Mouse (Mus musculus): ENCODE results near the gene Rpa1.
"Not testable (repeated sequence)": the region's sequence is repeated elsewhere in the genome, so short reads cannot be mapped to it uniquely, and the experiment has no call there.

The Rpa1 gene

DNA sequence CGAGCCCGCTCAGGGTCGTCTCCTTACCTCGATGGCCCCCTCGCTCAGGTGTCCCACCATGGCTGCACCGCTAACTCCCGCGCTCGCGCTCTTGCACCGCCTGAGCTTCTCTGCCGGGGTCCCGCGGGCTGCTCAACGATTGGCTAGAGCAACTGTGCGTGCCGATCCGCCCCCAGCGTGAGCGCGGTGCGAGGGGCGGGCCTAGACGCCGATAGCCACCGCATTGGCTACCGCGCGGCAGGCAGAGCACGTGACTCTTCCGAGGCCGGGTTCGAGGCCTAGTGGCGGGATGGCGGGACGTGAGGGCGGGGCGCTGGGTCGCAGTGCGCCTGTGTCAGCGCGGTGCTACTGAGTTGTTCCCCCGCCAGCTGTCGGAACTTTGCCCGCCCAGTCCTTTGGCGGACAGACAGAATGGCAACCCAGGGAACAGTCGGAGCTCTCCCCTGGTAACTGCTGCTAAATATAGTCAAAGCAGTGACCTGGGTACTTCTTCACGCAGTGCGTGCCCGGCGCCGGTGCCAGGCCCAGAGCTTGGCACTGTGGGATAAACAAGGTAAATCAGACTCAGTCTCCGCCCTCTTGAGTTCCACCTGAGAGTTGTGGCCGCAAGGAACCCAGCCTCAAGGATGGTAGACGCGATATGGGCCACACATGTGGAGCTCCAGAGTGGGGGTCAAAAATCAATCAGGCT is at the start of gene Rpa1, which contains the start of gene Smyd4:
Gene Rpa1, minus strand, starts transcription at position 126 of the 691 bp plus-strand sequence.
Gene Smyd4, plus strand, starts transcription at position 235 of the 691 bp plus-strand sequence.
- DNase-seq (ENCODE audit: low spot score), result peak; percentile 92

DNA sequence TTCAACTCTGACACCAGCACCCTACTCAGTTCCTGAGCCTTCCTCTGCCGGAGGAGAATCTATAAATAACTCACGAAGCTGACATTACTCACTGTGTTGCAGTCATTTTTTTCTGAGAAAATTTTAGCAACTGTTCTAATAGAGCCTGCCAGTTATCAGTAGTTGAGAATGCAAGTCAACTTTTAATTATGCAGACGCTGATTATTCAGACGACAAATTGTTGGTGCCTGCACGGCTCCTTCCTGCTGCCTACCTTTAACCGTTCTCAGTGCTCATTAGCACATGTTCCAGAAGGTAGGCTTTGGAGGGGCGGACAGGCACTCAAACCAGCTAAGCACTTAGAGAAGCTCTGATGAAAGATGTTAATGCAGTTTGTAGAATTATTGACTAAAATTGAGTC is 49.3 kb upstream of the Rpa1 start:
- no peak for DNase-seq (ENCODE audit: low spot score)

DNA sequence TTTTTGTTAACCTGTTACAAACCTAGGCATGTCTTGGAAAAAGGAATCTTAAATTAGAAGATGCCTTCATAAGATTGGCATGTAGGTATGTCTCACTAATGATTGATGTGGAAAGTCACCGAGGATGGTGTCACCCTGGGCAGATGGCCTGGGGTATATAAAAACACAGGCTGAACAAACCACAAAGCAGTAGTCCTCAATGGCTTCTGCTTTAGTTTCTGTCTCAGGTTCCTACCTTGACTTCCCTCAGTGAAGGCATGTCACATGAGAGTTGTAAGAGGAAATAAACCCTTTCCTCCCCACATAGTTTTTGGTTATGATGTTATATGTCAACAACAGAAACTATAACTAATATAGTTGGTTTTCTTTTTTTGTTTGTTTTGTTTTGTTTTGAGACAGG is 47.5 kb upstream of the Rpa1 start:
- no peak for DNase-seq (ENCODE audit: low spot score)

DNA sequence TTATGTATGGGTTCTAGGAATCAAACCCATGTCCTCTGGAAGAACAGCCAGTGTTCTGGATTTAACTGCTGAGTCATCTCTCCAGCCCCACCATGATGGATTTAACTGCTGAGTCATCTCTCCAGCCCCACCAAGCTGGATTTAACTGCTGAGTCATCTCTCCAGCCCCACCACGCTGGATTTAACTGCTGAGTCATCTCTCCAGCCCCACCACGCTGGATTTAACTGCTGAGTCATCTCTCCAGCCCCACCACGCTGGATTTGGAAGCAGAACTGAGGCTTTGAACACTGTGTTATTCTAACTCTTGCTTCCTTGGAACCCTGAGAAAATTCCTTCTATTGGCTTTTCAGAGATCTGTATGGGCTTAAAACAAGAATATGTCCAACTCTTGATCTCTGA is 35.4 kb upstream of the Rpa1 start:
- DNase-seq (ENCODE audit: low spot score), result not testable (repeated sequence)

- not testable (repeated sequence) for DNase-seq (ENCODE audit: low spot score)
Observed at GRCm38 (mm10) chr11:75378786-75379185, 30.7 kb upstream of the Rpa1 start.

DNA sequence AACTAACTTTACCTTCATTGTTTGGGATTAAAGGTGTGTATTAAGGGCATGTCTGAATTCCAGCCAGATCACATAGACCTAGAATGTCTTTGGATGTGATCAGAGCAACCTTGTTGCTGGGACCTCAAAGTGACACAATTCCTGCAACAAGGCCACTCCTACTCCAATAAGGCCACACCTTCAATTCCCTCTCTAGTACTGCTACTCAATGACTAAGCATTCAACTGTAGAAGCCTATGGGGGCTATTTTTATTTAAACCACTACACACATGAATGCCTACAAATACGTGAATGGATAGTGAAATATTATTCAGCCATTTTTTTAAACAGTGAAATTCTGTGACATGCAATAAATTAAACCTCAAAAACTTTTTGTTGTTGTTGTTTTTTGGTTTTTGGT is 29.0 kb upstream of the Rpa1 start:
- DNase-seq (ENCODE audit: low spot score), result no peak

- no peak for DNase-seq (ENCODE audit: low spot score)
Observed at GRCm38 (mm10) chr11:75355475-75355874, 7.4 kb upstream of the Rpa1 start.

- no peak for DNase-seq (ENCODE audit: low spot score)
Observed at GRCm38 (mm10) chr11:75351225-75351624, 3.1 kb upstream of the Rpa1 start.

DNA sequence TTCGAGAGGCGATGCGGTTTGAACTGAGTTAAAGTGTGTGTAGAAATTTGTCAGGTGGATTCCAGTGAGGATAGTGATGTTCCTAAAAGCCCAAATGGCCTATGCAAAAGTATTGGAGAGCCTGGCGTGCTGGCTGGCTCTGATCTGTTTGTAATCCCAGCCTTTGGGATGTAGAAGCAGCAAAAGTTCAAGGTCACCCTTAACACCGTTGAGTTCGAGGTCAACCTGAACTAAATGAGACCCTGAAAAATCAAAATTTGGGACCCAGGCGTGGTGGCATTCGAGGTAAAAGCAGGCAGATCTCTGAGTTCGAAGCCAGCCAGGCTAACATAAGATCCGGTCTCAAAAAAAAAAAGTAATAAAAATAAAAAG is 752 bp upstream of the Rpa1 start:
- DNase-seq (ENCODE audit: low spot score), result no peak

DNA sequence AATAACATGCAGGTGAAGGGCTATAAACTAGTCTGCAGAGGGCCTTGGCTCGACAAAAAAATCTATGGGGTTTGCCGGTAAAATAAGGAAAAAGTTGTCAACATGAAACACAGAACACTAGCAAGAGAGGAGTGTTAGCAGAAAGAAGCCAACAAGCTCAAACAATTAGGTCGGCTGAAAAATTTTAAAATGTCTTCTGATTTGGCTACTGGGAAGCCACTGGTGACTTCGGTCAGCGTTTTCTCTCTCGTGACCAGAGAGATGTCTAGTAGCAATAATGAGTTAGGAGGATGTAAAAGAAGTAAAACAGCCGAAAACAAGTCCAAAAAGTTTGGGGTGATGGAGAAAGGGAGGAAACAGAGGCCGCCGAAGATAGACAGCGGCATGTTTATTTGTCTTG is 528 bp downstream of the Rpa1 start:
- DNase-seq (ENCODE audit: low spot score), result no peak

GRCm38 (mm10) chr11:75347188-75347585 is 937 bp downstream of the Rpa1 start:
- DNase-seq (ENCODE audit: low spot score), result no peak

GRCm38 (mm10) chr11:75346556-75347187 is 1.5 kb downstream of the Rpa1 start:
- no peak for DNase-seq (ENCODE audit: low spot score)

DNA sequence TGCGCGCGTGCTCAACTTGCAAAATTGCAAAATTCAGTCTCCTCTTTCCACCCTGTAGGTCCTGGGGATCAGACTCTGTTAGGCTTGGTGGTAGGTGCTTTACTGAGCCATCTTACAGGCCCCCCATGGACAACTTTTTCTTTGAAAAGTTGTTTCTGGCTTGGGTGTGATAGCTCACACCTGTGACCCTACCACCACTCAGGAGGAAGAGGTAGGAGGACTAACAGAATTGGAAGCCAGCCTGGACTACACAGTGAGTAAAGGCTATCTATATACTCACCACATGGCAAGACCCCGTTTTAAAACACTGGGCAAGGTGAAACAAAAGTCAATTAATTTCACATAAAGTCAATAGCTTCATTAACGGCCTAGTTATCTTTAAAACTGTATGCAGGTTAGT is 3.4 kb downstream of the Rpa1 start:
- DNase-seq (ENCODE audit: low spot score), result no peak

GRCm38 (mm10) chr11:75344163-75344562 is 4.0 kb downstream of the Rpa1 start:
- no peak for DNase-seq (ENCODE audit: low spot score)

DNA sequence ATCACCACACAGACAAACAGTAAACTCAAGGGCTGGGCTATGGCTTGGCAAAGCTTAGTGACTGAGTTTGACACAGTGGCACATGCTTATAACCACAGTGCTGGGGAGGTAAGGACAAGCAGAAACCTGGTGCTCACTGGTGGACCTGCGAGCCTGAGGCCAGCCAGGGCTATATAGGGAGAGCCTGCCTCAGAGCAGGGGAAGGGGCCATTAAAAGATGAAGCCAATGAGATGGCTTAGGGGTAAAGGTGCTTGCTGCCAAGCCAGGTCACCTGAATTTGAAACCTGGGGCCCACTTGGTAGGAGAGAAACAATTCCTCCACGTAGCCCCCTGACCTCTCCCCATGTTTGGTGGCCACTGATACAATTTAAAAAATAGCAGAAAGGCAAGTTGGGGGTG is 5.0 kb downstream of the Rpa1 start:
- no peak for DNase-seq (ENCODE audit: low spot score)

GRCm38 (mm10) chr11:75340698-75341345 is 7.3 kb downstream of the Rpa1 start:
- DNase-seq (ENCODE audit: low spot score), result no peak

- no peak for DNase-seq (ENCODE audit: low spot score)
Observed at GRCm38 (mm10) chr11:75340076-75340475, 8.0 kb downstream of the Rpa1 start.

- DNase-seq (ENCODE audit: low spot score), result no peak
Observed at GRCm38 (mm10) chr11:75337246-75337645, 10.9 kb downstream of the Rpa1 start.

DNA sequence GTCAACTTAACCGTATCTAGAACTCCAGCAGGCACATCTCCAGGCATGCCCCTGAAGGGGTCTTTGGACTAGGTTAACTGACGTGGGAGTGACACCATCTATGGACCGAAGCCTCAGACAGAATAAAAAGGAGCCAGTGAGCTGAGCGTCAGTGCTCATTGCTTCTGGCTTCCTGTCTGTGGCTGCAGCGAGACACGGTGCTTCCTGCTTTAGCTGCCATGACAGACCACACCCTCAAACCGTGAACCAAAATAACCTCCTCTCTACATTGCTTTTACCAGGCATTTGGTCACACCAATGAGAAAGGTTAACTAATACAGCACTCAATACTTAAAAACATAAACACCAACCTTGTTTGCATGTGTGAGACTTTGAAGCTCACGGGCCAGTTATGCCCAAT is 11.4 kb downstream of the Rpa1 start:
- no peak for DNase-seq (ENCODE audit: low spot score)

GRCm38 (mm10) chr11:75325969-75326311 is 22.2 kb downstream of the Rpa1 start:
- no peak for DNase-seq (ENCODE audit: low spot score)

DNA sequence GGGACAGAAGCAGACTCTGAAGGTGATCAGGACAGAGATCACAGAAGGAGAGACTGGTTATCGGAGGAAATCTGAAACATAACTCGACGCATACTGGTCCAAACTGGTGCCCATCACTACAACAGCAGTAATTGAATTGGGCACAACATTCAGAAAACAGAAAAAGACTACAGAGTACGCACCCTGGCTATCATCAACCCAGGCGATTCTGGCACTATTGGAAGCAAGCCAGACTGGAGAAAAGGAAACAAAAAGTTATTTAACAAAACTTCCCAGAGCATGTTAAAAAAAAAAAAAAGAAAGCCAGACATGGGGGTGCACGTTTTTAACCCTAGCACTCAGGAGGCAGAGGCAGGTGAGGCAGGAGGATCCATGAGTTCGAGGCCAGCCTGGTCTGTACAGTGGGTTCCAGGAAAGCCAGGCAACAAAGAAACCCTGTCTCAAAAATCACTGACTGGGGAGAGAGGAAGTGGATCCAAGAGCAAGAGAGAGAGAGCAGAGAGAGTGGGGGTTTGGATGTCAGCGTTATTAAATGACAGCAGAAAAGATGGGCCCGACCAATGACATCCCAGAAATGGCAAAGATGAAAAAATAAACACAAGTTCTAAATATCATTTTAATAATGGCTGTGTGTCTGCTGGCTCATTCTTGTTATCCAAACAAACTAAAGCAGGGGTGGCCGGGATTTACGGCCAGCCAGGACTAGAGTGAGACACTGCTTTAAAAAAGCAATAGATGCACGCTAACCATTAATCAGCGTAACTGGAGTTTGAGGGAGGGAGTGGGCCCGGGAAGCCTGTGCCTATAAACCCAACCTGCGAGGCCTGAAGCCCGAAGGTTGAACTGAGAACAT is 22.8 kb downstream of the Rpa1 start:
- no peak for DNase-seq (ENCODE audit: low spot score)

DNA sequence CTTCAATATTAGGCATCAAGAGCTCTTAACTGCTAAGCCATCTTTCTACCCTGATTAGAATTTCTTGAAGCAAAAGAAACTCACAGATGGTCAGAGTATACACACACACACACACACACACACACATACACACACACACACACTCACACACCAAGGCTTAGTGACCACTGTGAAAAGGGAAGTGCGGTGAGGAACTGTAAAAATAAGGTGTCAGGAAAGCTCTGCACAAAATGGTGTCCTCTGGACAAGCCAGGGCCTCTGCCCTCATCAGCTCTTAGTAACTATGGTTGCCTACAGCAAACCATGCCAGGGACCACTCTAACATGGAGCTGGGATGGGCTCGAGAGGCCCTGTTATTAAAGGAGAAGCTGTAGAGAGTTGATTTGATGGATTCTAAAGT is 23.7 kb downstream of the Rpa1 start:
- no peak for DNase-seq (ENCODE audit: low spot score)

DNA sequence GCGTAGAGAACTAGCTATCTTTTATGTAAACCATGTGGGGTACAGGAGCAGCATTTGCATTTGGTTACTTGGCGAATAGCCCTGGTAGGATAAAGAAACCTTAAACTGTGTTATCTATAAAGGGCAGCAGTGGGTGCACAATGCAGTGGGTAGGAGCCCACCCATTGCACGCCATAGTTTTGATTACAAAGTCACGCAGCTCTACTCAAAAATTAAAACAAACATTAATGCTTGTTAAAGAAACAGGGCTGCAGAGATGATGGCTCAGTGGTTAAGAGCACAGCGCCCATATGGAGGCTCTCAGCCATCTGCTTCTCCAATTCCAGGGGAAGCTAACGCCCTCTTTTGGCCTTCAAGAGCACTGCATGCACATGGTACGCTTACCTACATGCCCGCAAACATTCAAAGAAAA is 24.8 kb downstream of the Rpa1 start:
- no peak for DNase-seq (ENCODE audit: low spot score)

All from left cerebral cortex, adult 11 months (tissue).